Mouse (Mus musculus) T-cell, adult 2 months (primary cell): ENCODE data around the gene Cfap77.
"Not testable (repeated sequence)": the region's sequence is repeated elsewhere in the genome, so short reads cannot be mapped to it uniquely, and the experiment has no call there.

Experiments
- DNase-seq: peaks from one replicate; pipeline ENCODE4 v3.0.0; 2022; ENCODE audit warnings: low spot score

Gene Cfap77

DNA sequence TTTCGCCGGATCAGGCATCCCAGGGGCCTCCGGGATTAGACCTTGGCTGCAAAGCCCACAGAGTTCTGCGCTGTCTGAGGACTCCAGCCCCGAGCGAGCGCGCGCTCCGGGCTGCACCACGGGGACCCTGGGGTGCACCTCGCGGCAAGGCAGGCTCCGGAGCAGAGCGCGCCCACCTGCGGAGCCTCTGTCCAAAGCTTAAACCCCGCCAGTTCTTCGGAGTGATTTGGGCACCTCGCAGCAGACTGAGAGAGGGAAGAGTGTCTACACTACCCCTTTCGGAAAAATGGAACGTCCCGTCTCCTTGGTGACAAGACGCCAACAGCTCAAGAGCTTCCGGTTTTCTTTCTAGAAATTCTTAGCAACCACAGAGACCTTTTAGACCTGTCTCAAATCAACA, at the start of gene Cfap77:
TSS of gene Cfap77 (minus strand) at position 76 of the 400 bp plus-strand sequence.
- DNase-seq = peak; percentile 84

- not testable (repeated sequence) for DNase-seq
Observed at GRCm38 (mm10) chr2:29102416-29103377, 47.8 kb upstream of the Cfap77 start.

DNA sequence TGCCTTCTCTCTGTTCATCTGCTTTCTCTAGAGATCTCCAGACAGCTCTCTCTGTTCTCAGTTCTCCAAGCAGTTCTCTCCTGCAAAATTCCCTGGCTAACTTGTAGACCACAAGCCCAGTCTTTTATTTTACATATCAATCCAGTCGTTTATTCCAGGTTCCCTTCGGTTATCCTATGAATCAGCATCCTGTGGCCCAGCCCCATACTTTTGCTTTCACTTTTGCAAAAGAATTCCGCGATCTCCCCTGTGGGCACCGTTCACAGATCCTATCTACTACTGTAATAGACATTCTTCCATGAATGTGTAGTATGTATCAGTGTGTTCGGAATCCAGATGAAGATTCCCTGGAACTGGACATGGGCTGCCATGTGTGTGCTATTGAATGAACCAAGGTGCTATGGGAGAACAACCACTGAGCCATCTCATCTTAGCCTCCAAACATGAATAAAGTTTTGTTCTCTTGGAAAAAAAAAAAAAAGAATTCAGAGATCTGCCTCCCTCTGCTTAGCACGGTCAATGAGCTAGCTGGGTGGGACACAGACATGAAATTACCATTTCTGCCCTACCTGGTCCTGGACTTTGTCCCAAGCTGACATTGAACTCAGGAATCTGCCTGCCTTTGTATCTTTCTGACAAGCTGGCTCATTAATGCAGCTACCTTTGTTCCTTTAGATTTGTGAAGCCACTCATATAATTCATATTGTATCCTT, 46.1 kb upstream of the Cfap77 start:
- DNase-seq = no peak

DNA sequence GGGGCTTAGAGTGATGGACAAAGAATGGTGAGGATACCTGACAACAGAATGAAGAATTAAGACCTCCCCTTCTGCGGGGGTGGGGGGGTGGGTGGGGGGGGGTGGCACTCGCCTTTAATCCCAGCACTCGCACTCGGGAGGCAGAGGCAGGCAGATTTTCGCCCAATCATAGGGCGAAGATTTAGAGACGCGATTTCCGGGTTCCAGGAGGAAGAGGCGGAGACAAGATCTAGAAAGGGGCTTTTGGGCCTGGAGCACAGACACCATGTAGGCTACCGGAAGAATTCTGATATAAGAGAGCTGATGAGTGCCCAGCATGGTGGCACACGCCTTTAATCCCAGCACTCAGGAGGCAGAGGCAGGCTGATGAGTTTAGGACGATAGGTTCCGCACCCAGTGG, 44.8 kb upstream of the Cfap77 start:
- DNase-seq = no peak

- DNase-seq = no peak
Observed at GRCm38 (mm10) chr2:29098786-29099185, 43.9 kb upstream of the Cfap77 start.

GRCm38 (mm10) chr2:29097955-29098354, 43.1 kb upstream of the Cfap77 start:
- DNase-seq = not testable (repeated sequence)

GRCm38 (mm10) chr2:29097465-29097864, 42.6 kb upstream of the Cfap77 start:
- DNase-seq = peak; percentile 83

- DNase-seq = peak; percentile 39
Observed at GRCm38 (mm10) chr2:29096751-29097150, 41.9 kb upstream of the Cfap77 start.

- peak; percentile 68 for DNase-seq
Observed at GRCm38 (mm10) chr2:29095674-29096073, 40.8 kb upstream of the Cfap77 start.

GRCm38 (mm10) chr2:29089276-29089675, 34.4 kb upstream of the Cfap77 start:
- not testable (repeated sequence) for DNase-seq

- no peak for DNase-seq
Observed at GRCm38 (mm10) chr2:29086026-29086425, 31.2 kb upstream of the Cfap77 start.

GRCm38 (mm10) chr2:29081965-29082364, 27.1 kb upstream of the Cfap77 start:
- DNase-seq = no peak

DNA sequence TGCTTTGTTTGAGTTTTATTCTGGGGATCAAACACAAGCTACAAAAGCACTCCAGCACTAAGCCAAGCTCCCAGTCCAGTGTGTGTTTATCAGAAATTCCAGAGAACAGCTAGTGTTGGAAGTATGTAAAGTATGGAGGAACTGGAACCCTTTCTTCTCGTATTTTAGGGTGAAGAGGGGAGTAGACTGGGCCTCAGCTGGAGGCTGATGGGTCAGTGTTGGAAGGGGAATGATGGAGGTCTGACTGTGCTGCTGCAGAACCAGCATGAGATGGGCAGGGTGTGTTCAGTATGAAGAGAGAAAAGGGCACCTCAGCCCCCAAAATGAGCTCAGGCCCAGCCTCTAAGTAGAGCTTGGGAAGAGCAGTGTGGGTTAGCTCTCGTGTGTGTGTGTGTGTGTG, 21.4 kb upstream of the Cfap77 start:
- no peak for DNase-seq

- no peak for DNase-seq
Observed at GRCm38 (mm10) chr2:29075331-29076070, 20.6 kb upstream of the Cfap77 start.

DNA sequence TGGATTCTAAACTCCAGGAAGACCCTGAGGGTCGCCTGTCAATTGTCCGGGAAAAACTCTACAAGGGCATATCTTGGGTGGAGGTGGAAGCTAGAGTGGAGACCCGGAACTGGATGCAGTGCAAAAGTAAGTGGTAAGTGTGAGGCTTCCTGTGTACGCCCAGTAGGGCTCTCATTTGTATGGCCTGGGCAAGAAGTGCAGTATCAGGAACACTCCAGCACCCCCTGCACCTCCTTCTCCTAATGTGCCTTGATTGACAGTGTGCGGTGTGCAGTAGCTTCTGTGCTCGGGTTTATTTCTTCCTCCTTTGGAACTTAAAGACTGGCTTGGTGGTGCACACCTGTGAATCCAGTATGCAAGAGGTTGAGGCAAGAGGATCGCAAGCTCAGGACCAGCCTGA, 19.8 kb upstream of the Cfap77 start:
- no peak for DNase-seq

DNA sequence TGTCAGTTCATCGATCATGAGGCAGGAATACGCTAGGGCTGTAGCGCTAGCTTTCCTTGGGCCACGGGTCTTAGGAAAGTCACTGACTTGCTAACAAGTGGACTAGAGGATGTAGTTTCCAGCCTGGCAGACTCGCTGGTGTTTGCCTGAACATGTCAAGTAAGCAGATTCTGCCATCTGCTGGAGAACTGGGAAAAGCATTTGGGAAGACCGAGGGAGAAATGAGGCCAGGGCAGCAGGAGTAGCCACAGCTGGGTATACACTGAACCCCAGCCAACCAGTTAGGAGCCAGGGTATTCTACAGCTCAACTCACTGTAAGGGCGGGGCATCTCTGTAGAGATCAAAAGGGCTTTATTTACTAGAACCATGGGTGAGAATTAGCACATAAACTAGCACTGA, 11.5 kb upstream of the Cfap77 start:
- no peak for DNase-seq

- DNase-seq = no peak
Observed at GRCm38 (mm10) chr2:29065796-29066195, 10.9 kb upstream of the Cfap77 start.

DNA sequence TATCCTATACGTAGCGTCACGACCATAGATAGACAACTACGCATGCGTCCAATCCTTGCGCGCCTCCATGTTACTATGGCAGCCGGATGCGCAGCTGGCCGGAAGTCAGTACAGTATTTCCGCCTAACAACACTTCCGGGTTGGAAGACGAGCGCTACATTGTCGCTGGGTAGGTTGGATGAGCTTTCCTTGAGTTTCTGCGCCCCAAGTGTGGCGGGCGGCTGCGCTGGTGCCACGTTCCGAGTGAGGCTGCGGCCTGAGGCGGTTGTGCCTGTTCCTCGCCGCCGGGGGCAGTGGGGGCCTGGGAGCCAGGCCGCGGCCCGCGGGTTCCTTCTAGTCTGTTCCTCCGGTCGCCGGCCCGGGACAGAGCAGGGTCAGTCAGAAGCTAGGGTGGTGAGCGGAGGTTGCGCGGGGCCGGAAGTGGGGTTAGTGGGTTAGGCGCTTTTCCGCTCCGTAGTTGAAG, 5.3 kb upstream of the Cfap77 start, which contains the start of gene Ttf1:
TSS of gene Ttf1 (plus strand) at position 128 of the 463 bp plus-strand sequence.
- DNase-seq = peak; percentile 95

DNA sequence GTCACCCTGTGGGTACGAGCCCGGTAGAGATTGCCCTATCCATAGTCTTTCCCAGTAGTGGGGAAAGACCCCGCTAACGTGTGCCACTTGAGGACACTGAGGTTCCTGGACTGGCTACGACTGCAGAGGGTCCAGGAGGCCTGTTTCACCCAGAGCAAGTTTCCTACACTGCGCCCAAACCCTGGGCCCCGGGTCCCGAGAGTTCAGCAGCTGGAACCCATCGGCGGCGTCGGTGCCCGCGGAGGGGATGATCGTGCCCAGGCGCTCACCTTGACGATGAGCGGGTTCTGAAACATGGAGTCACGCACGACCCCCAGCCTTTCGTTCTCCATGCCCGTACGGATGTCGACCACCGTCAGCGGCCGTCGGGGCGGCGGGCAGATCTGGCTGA, 326 bp downstream of the Cfap77 start:
- no peak for DNase-seq

DNA sequence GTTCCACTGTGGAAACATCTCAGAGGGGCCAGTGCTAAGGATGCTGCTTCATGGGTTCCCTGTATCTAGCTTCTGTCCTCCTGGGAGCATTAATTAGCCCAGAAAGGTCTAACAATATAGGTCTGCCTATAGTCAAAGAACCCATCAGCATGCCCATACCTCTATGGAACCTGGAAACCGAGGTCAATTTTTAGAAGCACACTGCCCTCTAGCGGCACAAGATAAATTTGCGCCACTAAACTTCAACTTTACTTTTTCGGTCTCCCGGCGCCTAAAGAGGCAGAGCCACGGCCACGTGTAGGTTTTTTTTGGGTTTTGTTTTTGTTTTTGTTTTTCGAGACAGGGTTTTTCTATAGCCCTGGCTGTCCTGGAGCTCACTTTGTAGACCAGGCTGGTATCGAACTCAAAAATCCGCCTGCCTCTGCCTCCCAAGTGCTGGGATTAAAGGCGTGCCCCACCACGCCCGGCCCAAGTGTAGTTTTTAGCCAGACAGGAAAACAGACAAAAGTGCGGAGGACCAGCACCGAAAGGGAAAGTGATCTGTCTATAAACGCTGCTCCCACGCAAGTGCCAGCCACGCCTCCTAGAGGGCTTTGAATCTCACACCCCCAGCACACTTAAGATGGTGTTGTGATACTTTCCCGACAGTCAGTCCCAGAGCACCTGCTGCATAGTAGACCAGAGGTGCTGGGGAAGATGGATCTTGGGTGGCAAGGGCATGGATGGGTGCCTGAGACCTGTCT, 893 bp downstream of the Cfap77 start:
- peak; percentile 74 for DNase-seq

GRCm38 (mm10) chr2:29052943-29053454, 1.9 kb downstream of the Cfap77 start:
- peak; percentile 60 for DNase-seq
